Mouse (Mus musculus) CD4-positive, CD25-positive, alpha-beta regulatory T cell, adult 4 months (primary cell): ENCODE measurements around the gene Myo3b. TPM values are rescaled to one million over a fixed set of nuclear protein-coding genes. Genes with fewer than 3 reads are reported as not detected.

Source experiments
- ATAC-seq: one replicate; pipeline ENCODE4 v1.8.0; 2017
- polyA plus RNA-seq, 2 experiments: library from polyadenylated mRNA; unstranded; fragments of 100-300 nt; shearing (Covaris generic); gene quantifications; one replicate each; pipeline ENCODE4 v1.2.1; 2017

The Myo3b gene
- polyA plus RNA-seq, 2 experiments from 2014 or later = 13.7 to 14.7 TPM

DNA sequence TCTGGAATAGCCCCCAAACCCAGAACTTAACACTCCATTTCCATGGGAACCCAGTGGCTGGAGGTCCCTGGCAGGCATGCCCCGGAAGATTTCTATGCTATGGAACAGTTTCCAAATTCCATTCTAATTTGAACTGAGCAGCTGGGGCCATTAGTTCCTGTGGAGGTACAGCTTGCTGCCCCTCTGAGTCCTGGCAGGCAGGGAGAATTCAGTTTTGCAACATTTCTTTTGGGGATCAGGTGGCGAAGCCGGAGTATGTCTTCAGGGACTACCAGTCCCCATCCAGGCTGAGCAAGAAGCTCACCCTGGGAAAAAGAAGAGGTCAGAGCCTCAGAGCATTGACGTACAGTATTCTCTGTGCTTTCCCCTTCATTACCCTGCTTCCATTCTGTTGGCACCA is 94.4 kb downstream of the Myo3b start:
- no peak for ATAC-seq

- ATAC-seq = no peak
Measured at GRCm38 (mm10) chr2:70137226-70137998, 98.5 kb downstream of the Myo3b start.

GRCm38 (mm10) chr2:70143543-70144188 is 104.7 kb downstream of the Myo3b start:
- no peak for ATAC-seq

DNA sequence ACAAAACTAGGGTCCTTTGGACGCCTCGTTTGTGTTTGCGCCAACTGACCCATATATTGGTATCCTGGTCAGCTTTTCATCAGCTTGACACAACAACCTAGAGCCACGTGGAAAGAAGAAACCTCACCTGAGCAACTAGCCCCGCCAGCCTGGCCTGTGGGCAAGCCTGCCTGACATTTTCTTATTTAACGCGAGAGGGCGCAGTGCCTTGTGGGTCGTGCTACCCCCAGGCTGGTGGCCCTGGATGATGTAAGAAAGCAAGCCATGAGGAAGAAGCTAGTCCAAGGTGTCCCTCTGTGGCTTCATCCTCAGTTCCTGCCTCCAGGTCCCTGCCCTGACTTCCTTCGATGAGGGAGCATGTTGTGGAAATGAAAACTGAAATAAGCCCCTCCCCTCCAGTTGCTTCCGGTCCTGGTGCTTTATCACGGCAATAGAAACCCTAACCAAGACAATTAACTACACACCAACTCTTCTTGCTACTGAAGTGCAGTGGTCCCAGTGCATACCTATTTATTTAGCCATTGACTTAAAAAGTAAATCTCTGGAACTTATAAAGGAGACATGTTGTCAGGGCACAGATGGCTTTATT is 108.2 kb downstream of the Myo3b start:
- peak; percentile 69 for ATAC-seq

DNA sequence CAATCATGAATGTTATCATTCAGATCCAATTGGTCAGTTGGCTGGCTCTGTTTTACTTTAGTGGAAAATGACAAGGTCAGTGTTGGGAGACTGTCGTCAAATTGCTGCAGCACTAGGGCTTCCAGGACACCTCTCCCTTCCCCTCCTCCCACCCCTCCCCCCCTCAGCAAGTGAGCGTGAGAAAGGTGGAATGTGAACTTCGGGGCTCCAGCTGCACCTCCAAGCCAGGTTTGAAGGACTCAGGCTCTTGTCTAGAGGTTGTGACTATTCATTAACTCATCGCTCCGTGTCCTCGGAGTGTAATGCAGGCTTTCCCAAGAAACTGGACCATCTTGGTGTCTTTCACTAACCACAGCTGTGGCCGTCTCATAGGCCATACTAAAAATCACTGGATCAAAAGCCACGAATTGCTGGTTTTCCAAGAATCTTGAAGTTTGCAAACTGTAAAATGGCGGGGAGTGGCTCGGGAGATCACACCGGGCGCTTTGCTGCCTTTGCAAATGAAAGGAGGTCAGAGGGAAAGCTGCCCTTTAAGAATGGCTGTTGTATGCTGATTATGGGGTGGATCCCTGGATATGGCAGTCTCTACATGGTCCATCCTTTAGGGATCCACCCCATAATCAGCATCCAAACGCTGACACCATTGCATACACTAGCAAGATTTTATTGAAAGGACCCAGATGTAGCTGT is 110.0 kb downstream of the Myo3b start:
- ATAC-seq = no peak

DNA sequence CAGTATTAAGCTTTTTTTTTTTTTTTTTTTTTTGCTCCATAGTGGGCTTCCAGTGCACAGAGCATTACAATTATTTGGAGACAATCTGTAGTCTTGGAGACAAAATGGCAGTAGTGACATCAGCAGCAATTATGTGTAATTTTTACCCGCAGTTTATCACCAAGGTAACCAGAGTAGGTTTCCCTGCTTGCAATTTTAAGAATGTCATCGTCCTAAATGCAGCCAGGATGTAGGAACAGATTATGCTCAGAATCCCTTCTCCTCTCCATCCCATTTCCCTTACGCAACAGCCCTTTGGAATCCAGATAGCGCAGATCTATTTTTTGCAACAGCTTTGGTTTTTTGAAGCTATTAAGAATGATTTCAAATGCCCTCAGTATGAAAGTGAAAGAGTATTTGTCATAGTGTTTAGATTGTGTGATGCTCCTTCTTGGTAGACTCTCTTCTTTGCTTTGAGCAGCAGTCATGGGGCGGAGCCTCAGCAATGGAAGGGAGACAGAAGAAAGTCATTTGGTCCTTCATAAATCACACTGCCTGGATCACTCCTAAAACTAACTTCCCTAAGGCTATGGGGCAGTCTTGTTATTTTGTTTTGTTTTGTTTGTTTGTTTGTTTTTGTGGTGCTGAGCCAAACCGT is 111.6 kb downstream of the Myo3b start:
- ATAC-seq = no peak

DNA sequence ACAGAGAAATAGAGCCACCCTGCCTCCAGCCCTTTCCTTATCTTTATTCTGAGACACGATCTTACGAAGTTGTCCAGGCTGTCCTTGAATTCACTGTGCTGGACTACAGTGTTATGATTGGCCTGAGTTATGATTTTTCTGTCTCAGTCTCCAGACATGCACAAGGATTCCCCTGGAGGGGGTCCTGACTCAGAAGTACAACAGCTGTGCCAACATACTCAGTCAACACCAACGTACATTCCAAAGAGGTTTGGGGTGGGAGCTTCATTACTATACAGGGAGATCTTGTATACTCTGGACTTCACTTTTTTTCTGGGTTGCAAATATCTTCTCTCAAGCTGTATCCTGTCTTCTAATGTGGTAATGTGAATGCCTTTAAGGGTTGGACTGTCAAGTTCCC is 113.0 kb downstream of the Myo3b start:
- no peak for ATAC-seq

GRCm38 (mm10) chr2:70155226-70155836 is 116.4 kb downstream of the Myo3b start:
- no peak for ATAC-seq

DNA sequence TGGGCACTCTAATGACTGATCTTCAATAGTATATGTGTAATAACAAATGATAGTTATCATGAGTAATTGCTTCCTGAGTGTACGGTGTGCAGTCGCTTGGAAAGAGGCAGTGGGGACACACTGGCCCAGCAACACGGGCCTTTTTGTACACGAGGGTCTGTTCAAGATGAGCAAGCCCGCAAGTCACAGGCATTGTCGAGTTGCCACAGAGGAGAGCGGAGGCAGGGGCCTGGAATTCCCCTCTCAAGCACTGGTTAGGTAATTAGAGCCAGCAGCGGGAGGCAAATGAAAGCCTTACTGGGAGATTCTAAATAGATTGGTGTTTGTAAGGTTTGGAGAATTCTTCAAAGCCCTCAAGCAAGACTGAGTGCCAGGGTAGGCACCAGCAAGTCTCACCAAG is 120.6 kb downstream of the Myo3b start:
- ATAC-seq = no peak

- ATAC-seq = no peak
Measured at GRCm38 (mm10) chr2:70166231-70166630, 127.3 kb downstream of the Myo3b start.

DNA sequence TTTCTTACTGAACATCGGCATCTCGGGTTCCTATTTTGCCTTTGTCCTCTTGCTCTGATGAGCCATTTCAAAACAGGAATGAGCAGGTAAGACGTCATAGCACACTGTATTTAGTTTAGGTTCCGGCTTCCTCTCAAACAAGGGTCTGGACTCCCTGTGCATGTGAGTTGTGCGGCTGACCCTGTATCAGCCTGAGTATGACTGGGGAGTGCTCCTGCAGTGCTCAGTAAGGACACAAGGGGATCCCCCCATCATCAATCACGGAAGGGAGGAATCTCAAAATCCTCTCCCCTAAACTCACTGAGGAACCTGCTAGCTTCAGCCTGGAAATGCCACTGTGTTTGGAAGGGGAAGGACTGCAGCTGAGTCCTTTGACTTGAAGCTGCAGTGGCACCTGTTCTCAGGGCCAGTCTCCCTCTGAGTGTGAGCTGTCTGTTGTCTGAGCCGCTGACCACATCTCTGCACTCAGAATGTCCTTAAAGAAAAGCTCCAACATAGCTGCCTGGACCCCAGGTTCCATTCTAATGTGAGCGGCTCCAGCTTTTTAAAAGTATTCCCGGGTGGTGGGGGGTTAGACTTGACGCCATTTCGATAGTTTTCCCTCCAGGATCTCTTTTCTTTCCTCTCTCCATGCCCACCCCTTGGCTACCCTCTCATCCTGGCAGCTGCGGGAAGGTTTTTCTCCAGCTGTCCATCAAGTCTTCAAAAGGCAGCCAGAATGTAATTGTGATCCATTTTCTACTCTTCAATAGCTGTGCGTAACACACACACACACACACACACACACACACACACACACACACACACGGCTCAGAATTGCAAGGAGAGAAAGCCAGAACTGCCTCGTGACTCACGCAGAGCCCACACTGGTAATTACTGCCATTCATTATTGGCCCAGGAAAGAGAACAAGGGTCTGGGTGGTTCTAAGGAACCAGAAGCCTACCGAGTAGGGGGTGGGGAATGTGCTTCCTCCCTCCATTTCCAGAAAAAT is 129.3 kb downstream of the Myo3b start:
- ATAC-seq = no peak

DNA sequence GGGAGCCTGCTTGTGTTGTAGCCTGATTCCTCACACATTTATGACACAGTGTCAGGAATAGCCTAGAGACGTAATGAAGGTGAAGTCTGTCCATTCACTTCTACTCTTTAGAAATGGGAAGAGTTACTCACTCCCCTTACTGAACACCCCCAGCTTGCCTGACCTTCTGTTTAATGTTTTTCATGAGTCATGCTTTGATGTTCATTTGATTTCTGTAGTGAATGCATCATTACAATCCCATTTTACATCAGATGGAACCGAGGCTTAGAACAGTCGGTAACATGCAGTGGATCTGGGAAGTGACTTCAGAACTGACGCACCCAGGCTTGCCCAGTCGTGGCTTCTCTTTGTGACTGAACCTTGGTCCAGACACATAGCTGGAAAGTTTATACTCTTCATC is 131.5 kb downstream of the Myo3b start:
- no peak for ATAC-seq

- no peak for ATAC-seq
Measured at GRCm38 (mm10) chr2:70176823-70177708, 138.1 kb downstream of the Myo3b start.

DNA sequence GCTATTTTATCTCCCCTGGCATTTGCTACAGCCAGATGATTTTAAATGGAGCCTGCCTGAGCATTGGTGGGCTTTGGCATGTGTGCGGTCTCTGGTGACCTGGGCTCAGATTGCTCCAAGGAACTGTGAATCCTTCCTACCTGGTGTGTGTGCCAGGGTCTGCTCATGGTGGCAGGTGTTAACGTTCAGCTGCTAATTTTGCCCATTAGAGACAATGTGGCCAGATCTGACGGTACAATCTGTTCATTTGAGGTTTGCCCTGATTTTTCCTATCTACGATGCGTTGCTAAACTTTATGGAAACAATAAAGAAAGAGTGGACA is 138.7 kb downstream of the Myo3b start:
- ATAC-seq = no peak

DNA sequence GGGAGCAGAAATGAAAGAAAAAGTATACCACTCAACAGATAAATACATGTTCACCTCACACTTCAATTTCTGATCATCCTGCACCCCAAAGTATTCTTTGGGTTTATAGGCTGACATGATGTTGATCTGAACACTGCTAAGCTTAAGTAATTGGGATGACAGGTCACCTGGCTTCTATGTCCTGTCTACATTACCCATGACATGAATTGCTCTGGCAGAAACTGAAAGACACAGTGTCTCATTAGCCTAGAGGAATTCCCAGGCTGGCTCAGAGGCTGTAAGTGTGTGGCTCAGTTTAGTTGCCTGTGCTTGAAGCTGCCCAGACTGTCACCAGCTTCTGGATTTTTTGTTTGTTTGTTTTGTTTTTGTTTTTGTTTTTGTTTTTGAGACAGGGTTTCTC is 139.3 kb downstream of the Myo3b start:
- ATAC-seq = no peak

GRCm38 (mm10) chr2:70182150-70182670 is 143.3 kb downstream of the Myo3b start:
- no peak for ATAC-seq

DNA sequence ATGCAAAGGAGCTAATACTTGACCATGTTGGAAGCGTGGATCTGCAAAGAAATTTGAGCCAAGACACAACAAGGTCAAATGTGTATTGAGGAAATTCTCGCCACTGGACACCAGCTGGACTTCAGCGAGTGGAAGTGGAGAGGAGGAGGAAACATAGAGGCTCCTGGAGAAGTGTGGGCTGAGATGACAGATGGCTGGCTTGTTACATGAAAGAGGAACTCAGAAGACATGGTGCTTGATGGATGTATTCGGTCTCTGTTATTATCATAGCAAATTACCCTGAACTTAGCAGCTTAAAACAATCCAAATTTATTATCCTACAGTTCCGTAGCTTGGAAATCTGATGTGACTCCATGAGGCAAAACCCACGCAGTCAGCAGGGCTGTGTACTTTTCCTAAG is 148.1 kb downstream of the Myo3b start:
- ATAC-seq = no peak

DNA sequence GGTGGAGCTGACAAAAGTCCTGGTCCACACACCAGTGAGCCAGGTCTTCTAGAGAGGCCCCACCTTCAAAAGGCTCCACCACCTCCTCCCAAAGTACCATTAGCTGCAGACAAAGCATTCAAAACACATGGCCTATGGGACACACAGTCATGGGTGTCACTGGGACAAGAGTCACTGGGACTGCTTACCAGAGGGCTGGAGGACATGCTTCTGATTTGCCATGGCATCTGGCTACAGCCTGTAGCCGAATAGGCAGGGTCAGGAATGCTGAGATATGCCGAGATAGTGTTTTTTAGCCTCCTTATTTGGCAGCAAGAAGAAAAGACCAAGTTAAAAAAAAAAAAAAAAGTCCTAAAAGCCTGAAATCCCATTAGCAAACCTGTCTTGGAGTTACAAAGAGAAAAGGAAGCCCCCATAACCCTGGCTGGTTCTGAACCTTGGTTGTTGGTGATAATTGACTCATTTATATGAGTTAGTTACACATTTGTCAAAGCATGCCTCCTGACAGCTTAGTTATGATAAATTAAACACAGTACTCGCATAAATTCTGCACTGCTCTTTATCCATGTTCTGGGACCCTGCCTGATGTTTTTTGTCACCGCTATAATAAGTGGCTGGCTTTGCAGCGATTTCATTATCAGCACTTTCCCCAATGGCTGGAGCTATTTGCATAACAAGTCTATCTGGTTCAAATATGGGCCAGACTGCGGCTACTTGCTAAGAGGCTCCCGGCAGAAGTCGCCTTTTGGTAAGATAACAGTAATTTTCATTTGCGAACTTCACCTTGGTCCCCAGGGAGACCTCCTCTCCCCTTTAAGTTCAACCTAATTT is 156.7 kb downstream of the Myo3b start:
- ATAC-seq = no peak
